Mouse (Mus musculus) heart, embryonic 13.5 days (tissue): Measurements from ENCODE around the gene Spata31d1d. TPM values are rescaled to one million over a fixed set of nuclear protein-coding genes. Genes with fewer than 3 reads are reported as not detected.
A peak's percentile ranks its signal among the peaks of the same experiment; 100 is the strongest.
"Not testable (repeated sequence)": the region's sequence is repeated elsewhere in the genome, so short reads cannot be mapped to it uniquely, and the experiment has no call there.

ENCODE experiments used
- ATAC-seq: fragments of 200-750 bp; cut with Nextera tagmentation; 2 replicates; pipeline ENCODE4 v1.8.0; 2017; ENCODE audit warnings: moderate TSS enrichment; ENCODE audit not compliant: insufficient number of reproducible peaks, low FRiP score, low TSS enrichment; ENCODE audit errors: extremely low read depth
- H3K27ac ChIP-seq: fragments of 300-500 bp; sonication (generic); replicated peaks from 2 replicates; pipeline ENCODE4 v1.5.1; 2015; ENCODE audit warnings: moderate library complexity, mild to moderate bottlenecking, inconsistent platforms
- H3K27me3 ChIP-seq: fragments of 300-500 bp; sonication (generic); replicated peaks from 2 replicates; pipeline ENCODE4 v1.6.1; 2015; ENCODE audit warnings: mild to moderate bottlenecking, inconsistent platforms
- H3K36me3 ChIP-seq: fragments of 300-500 bp; sonication (generic); 2 replicates; pipeline ENCODE4 v1.6.1; 2015; ENCODE audit warnings: mild to moderate bottlenecking, inconsistent platforms
- H3K4me1 ChIP-seq: fragments of 300-500 bp; sonication (generic); 2 replicates; pipeline ENCODE4 v1.6.1; 2015; ENCODE audit warnings: inconsistent platforms
- H3K4me2 ChIP-seq: fragments of 300-500 bp; sonication (generic); 2 replicates; pipeline ENCODE4 v1.6.1; 2015; ENCODE audit warnings: inconsistent platforms, mild to moderate bottlenecking, moderate library complexity
- H3K4me3 ChIP-seq: fragments of 300-500 bp; sonication (generic); 2 replicates; pipeline ENCODE4 v1.5.1; 2015; ENCODE audit warnings: moderate library complexity, mild to moderate bottlenecking, inconsistent platforms
- H3K9ac ChIP-seq: fragments of 300-500 bp; sonication (generic); 2 replicates; pipeline ENCODE4 v1.6.1; 2015; ENCODE audit warnings: inconsistent platforms, mild to moderate bottlenecking, moderate library complexity
- H3K9me3 ChIP-seq: fragments of 300-500 bp; sonication (generic); 2 replicates; pipeline ENCODE4 v1.6.1; 2016; ENCODE audit warnings: inconsistent platforms
- WGBS: fragments of 180-500 bp; shearing (Covaris S2); methylation state at CpG from one replicate; pipeline ENCODE4 v1.1.7; 2015; ENCODE audit warnings: mixed read lengths; 5-methylcytosine and 5-hydroxymethylcytosine counted together
- polyA plus RNA-seq: library from polyadenylated mRNA; unstranded; fragments of >200 nt; fragmentation: Nextera tagmentation; extraction: Ambion mirVana; gene quantifications from 2 replicates; pipeline ENCODE4 v1.2.1, GENCODE M21; 2015

Spata31d1d gene
- polyA plus RNA-seq = not detected in 2 replicates

DNA sequence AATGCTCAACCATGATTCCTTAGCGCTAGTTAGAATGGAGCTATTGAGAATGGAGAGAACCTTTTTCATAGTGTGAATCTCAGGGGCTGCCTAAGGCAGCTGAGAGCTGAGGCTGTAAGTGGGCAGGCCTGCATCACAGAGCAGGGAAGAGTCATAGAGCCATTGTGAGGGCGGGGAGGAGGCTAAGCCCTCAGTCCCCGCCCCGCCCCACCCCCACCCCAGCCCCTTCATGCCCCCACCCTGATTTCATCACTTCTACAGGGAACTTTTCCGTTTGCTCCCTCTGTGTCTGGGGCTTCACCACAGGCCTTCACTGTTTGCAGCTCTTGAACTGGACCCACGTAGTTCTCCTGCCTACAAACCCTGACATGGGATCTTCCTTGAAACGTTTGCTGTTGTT is at the start of gene Spata31d1d:
Gene Spata31d1d (minus strand): TSS at position 101 of the 400 bp plus-strand sequence.
- WGBS = 34% methylated on average over 7 of the region's 7 CpGs

GRCm38 (mm10) chr13:59779744-59780264 is 48.3 kb upstream of the Spata31d1d start:
- not testable (repeated sequence) for H3K9ac ChIP-seq, H3K9me3 ChIP-seq, H3K27me3 ChIP-seq, H3K4me1 ChIP-seq, ATAC-seq, H3K27ac ChIP-seq, H3K4me3 ChIP-seq, H3K4me2 ChIP-seq
- 97% methylated on average over 1 of the region's 1 CpGs for WGBS
- peaks cover 99% of the 10 kb centered on the region for H3K36me3 ChIP-seq

More for the DNA sequence above, at the start of gene Spata31d1d:
- Histone ChIP-seq H3K4me1 (peaks cover 6% of the 10 kb centered on the region), H3K9me3 (no peaks in the 10 kb centered on the region), H3K4me2 (no peak within 1 kb of the TSS), H3K27me3 (peaks cover 15% of the 10 kb centered on the region; the same call in 1 of the 2 replicates), H3K9ac (no peak within 1 kb of the TSS), H3K4me3 (no peak within 1 kb of the TSS), H3K27ac (no peak within 1 kb of the TSS), H3K36me3 (no peaks in the 10 kb centered on the region)
- ATAC-seq = no peak

- H3K4me3 ChIP-seq = no peak overlapping the region
- no peak for ATAC-seq
- H3K9me3 ChIP-seq = no peaks in the 10 kb centered on the region
- H3K27me3 ChIP-seq = no peaks in the 10 kb centered on the region
- H3K36me3 ChIP-seq = peaks cover 97% of the 10 kb centered on the region
- no peak overlapping the region for H3K9ac ChIP-seq
- H3K4me1 ChIP-seq = peaks cover 8% of the 10 kb centered on the region
- no peak overlapping the region for H3K27ac ChIP-seq
- WGBS = 79% methylated on average over 4 of the region's 4 CpGs
- no peak overlapping the region for H3K4me2 ChIP-seq
These were observed 47.7 kb upstream of the Spata31d1d start for GRCm38 (mm10) chr13:59779213-59779612.

- Histone ChIP-seq H3K27ac (peak overlapping the region; percentile 56), H3K4me2 (no peak overlapping the region), H3K9ac (no peak overlapping the region; the same call in 1 of the 2 replicates), H3K27me3 (no peaks in the 10 kb centered on the region), H3K4me1 (peaks cover 32% of the 10 kb centered on the region), H3K36me3 (peaks cover 84% of the 10 kb centered on the region), H3K9me3 (no peaks in the 10 kb centered on the region), H3K4me3 (no peak overlapping the region)
- no peak for ATAC-seq
- 66% methylated on average over 3 of the region's 3 CpGs for WGBS
These were observed 43.6 kb upstream of the Spata31d1d start for GRCm38 (mm10) chr13:59775168-59775567.

DNA sequence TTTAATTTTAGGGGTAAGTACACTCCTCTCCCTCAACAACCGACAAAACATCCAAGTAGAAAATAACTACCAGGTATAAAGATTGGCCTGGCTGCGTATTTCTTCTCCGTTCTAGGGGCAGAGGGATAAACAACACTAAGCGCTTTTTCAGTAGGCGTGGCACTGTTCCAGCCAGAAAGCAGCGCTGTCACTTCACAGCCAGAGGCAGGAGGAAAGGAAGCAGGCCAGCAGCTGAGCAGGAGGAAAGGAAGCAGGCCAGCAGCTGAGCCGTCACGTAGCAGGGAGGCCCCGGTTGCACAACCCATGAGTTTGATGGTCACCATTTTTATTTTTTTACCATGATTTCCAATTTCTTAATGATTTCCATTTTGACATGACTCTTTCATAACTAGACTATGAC is 39.7 kb upstream of the Spata31d1d start:
- peak; percentile 7; the same call in 1 of the 2 replicates for ATAC-seq
- WGBS = 13% methylated on average over 9 of the region's 9 CpGs
- Histone ChIP-seq H3K27me3 (no peaks in the 10 kb centered on the region), H3K4me2 (peak overlapping the region; percentile 87), H3K4me1 (peaks cover 56% of the 10 kb centered on the region), H3K9ac (peak overlapping the region; percentile 84), H3K27ac (peak overlapping the region; percentile 99), H3K4me3 (peak overlapping the region; percentile 87; the same call in 1 of the 2 replicates), H3K9me3 (no peaks in the 10 kb centered on the region), H3K36me3 (peaks cover 53% of the 10 kb centered on the region)

- Histone ChIP-seq H3K27me3 (no peaks in the 10 kb centered on the region), H3K27ac (peak overlapping the region; percentile 99), H3K4me1 (peaks cover 60% of the 10 kb centered on the region), H3K9me3 (no peaks in the 10 kb centered on the region), H3K36me3 (peaks cover 49% of the 10 kb centered on the region), H3K4me2 (peak overlapping the region; percentile 87), H3K4me3 (peak overlapping the region; percentile 87), H3K9ac (peak overlapping the region; percentile 84)
- 25% methylated on average over 9 of the region's 9 CpGs for WGBS
- no peak for ATAC-seq
These were observed 39.3 kb upstream of the Spata31d1d start for GRCm38 (mm10) chr13:59770847-59771246.

- Histone ChIP-seq H3K9me3 (no peaks in the 10 kb centered on the region), H3K9ac (peak overlapping the region; percentile 84), H3K27me3 (no peaks in the 10 kb centered on the region), H3K27ac (peak overlapping the region; percentile 99), H3K4me1 (peaks cover 62% of the 10 kb centered on the region), H3K4me3 (peak overlapping the region; percentile 87), H3K36me3 (peaks cover 42% of the 10 kb centered on the region), H3K4me2 (peak overlapping the region; percentile 87)
- under 1% methylated on average over 28 of the region's 28 CpGs for WGBS
- peak; percentile 80 for ATAC-seq
These were observed 38.6 kb upstream of the Spata31d1d start for GRCm38 (mm10) chr13:59770164-59770562.

- Histone ChIP-seq H3K4me2 (peak within 1 kb of the TSS; percentile 87), H3K36me3 (peaks cover 36% of the 10 kb centered on the region), H3K4me3 (peak within 1 kb of the TSS; percentile 87), H3K27me3 (no peaks in the 10 kb centered on the region), H3K4me1 (peaks cover 57% of the 10 kb centered on the region), H3K9ac (peak within 1 kb of the TSS; percentile 93), H3K27ac (peak within 1 kb of the TSS; percentile 99), H3K9me3 (no peaks in the 10 kb centered on the region)
- ATAC-seq = peak; percentile 91
- under 1% methylated on average over 91 of the region's 91 CpGs for WGBS
These were observed 38.0 kb upstream of the Spata31d1d start, which contains the start of gene Isca1 for GRCm38 (mm10) chr13:59769296-59770163. Gene Isca1 (minus strand): TSS chr13:59769810.

DNA sequence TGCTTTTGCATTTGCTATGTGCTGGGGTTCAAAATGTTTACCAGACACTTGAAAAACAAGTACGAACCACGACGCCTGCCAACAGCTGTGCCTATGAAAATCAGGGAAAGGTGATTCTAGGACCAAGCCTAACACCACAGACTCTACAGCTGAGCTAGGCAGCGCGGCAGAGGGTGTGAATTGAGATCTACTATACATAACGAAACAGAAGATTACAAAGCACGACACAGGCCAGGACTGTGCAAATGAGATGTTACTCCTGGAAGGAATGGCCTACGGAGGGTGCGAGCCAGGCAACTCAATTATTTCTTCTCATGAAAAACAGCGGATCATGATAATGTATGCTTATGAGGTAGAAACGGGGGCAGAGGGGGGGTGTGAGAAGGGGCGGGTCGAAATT is 37.0 kb upstream of the Spata31d1d start:
- 14% methylated on average over 13 of the region's 13 CpGs for WGBS
- Histone ChIP-seq H3K36me3 (peaks cover 32% of the 10 kb centered on the region), H3K27me3 (no peaks in the 10 kb centered on the region), H3K4me1 (peaks cover 63% of the 10 kb centered on the region), H3K9me3 (no peaks in the 10 kb centered on the region), H3K4me2 (peak overlapping the region; percentile 87), H3K9ac (peak overlapping the region; percentile 93), H3K27ac (peak overlapping the region; percentile 99), H3K4me3 (peak overlapping the region; percentile 87)
- ATAC-seq = no peak

GRCm38 (mm10) chr13:59766786-59767515 is 35.4 kb upstream of the Spata31d1d start:
- peaks cover 59% of the 10 kb centered on the region for H3K4me1 ChIP-seq
- no peak for ATAC-seq
- peaks cover 31% of the 10 kb centered on the region for H3K36me3 ChIP-seq
- H3K4me2 ChIP-seq = peak overlapping the region; percentile 87
- peak overlapping the region; percentile 99 for H3K27ac ChIP-seq
- no peaks in the 10 kb centered on the region for H3K27me3 ChIP-seq
- H3K4me3 ChIP-seq = peak overlapping the region; percentile 87
- no peaks in the 10 kb centered on the region for H3K9me3 ChIP-seq
- peak overlapping the region; percentile 93 for H3K9ac ChIP-seq
- 47% methylated on average over 11 of the region's 11 CpGs for WGBS

GRCm38 (mm10) chr13:59762791-59763190 is 31.2 kb upstream of the Spata31d1d start:
- Histone ChIP-seq H3K9me3 (no peaks in the 10 kb centered on the region), H3K27ac (no peak overlapping the region), H3K4me2 (no peak overlapping the region), H3K4me3 (no peak overlapping the region), H3K4me1 (peaks cover 41% of the 10 kb centered on the region), H3K27me3 (no peaks in the 10 kb centered on the region), H3K9ac (no peak overlapping the region), H3K36me3 (peaks cover 67% of the 10 kb centered on the region)
- no peak for ATAC-seq
- 85% methylated on average over 7 of the region's 7 CpGs for WGBS
